Mouse (Mus musculus): ENCODE results near the gene Prkd1. TPM values are rescaled to one million over a fixed set of nuclear protein-coding genes. Genes with fewer than 3 reads are reported as not detected.
A peak's percentile ranks its signal among the peaks of the same experiment; 100 is the strongest.

Gene Prkd1
- not detected in 2 replicates for total RNA-seq (2015)
- not detected in 2 replicates for total RNA-seq (2017)

GRCm38 (mm10) chr12:50648671-50649541 lies at the start of gene Prkd1:
TSS of gene Prkd1 (minus strand) at chr12:50649098.
- ATAC-seq (replicated peaks; ENCODE audit: poor library complexity): peak; percentile 52

GRCm38 (mm10) chr12:50697492-50697891 lies 48.6 kb upstream of the Prkd1 start:
- no peak for ATAC-seq (replicated peaks; ENCODE audit: poor library complexity)

- 0 out of 2 replicates have a peak, but pooled peaks have one; percentile 17 for ATAC-seq (replicated peaks; ENCODE audit: poor library complexity)
Measured at GRCm38 (mm10) chr12:50648176-50648670, 675 bp downstream of the Prkd1 start.

GRCm38 (mm10) chr12:50646857-50647256 lies 2.0 kb downstream of the Prkd1 start:
- ATAC-seq (replicated peaks; ENCODE audit: poor library complexity): no peak

GRCm38 (mm10) chr12:50642671-50643070 lies 6.2 kb downstream of the Prkd1 start:
- no peak for ATAC-seq (replicated peaks; ENCODE audit: poor library complexity)

GRCm38 (mm10) chr12:50640171-50640570 lies 8.7 kb downstream of the Prkd1 start:
- ATAC-seq (replicated peaks; ENCODE audit: poor library complexity): no peak

- ATAC-seq (replicated peaks; ENCODE audit: poor library complexity): no peak
Measured at GRCm38 (mm10) chr12:50634436-50634835, 14.5 kb downstream of the Prkd1 start.

- ATAC-seq (replicated peaks; ENCODE audit: poor library complexity): peak; percentile 70
Measured at GRCm38 (mm10) chr12:50626100-50626499, 22.8 kb downstream of the Prkd1 start.

- no peak for ATAC-seq (replicated peaks; ENCODE audit: poor library complexity)
Measured at GRCm38 (mm10) chr12:50624175-50624574, 24.7 kb downstream of the Prkd1 start.

- ATAC-seq (replicated peaks; ENCODE audit: poor library complexity): no peak
Measured at GRCm38 (mm10) chr12:50615852-50616251, 33.0 kb downstream of the Prkd1 start.

GRCm38 (mm10) chr12:50614341-50614740 lies 34.6 kb downstream of the Prkd1 start:
- no peak for ATAC-seq (replicated peaks; ENCODE audit: poor library complexity)

GRCm38 (mm10) chr12:50606703-50607500 lies 42.0 kb downstream of the Prkd1 start:
- no peak for ATAC-seq (replicated peaks; ENCODE audit: poor library complexity)

- ATAC-seq (replicated peaks; ENCODE audit: poor library complexity): no peak
Measured at GRCm38 (mm10) chr12:50599370-50599769, 49.5 kb downstream of the Prkd1 start.

GRCm38 (mm10) chr12:50598053-50598988 lies 50.6 kb downstream of the Prkd1 start:
- ATAC-seq (replicated peaks; ENCODE audit: poor library complexity): no peak

- ATAC-seq (replicated peaks; ENCODE audit: poor library complexity): no peak
Measured at GRCm38 (mm10) chr12:50597467-50597866, 51.4 kb downstream of the Prkd1 start.

- no peak for ATAC-seq (replicated peaks; ENCODE audit: poor library complexity)
Measured at GRCm38 (mm10) chr12:50595777-50596176, 53.1 kb downstream of the Prkd1 start.

GRCm38 (mm10) chr12:50594506-50594905 lies 54.4 kb downstream of the Prkd1 start:
- no peak for ATAC-seq (replicated peaks; ENCODE audit: poor library complexity)

- no peak for ATAC-seq (replicated peaks; ENCODE audit: poor library complexity)
Measured at GRCm38 (mm10) chr12:50593481-50593880, 55.4 kb downstream of the Prkd1 start.

GRCm38 (mm10) chr12:50588137-50588761 lies 60.6 kb downstream of the Prkd1 start:
- ATAC-seq (replicated peaks; ENCODE audit: poor library complexity): no peak

- ATAC-seq (replicated peaks; ENCODE audit: poor library complexity): no peak
Measured at GRCm38 (mm10) chr12:50565198-50565597, 83.7 kb downstream of the Prkd1 start.
